Mouse (Mus musculus) forebrain, postnatal 0 days (tissue): ENCODE results near the gene Pld6. TPM values are rescaled to one million over a fixed set of nuclear protein-coding genes. Genes with fewer than 3 reads are reported as not detected.

Experiments
- ATAC-seq: fragments of 200-750 bp; cut with Nextera tagmentation; 2 replicates; pipeline ENCODE4 v1.8.0; 2017; ENCODE audit warnings: mild to moderate bottlenecking, moderate library complexity
- DNase-seq: peaks from one replicate; pipeline ENCODE4 v3.0.0-alpha.2; 2015
- H3K27ac ChIP-seq: fragments of 300-500 bp; sonication (generic); 2 replicates; pipeline ENCODE4 v1.5.1; 2014; ENCODE audit warnings: low read depth, mild to moderate bottlenecking, antibody characterized with exemption, low read length, moderate library complexity, mixed read lengths
- H3K27me3 ChIP-seq: fragments of 300-500 bp; sonication (generic); 2 replicates; pipeline ENCODE4 v1.6.1; 2014; ENCODE audit warnings: mild to moderate bottlenecking, low read length, mixed read lengths; ENCODE audit not compliant: insufficient read depth
- H3K36me3 ChIP-seq: fragments of 300-500 bp; sonication (generic); 2 replicates; pipeline ENCODE4 v1.6.1; 2014; ENCODE audit warnings: mild to moderate bottlenecking, moderate library complexity; ENCODE audit not compliant: insufficient read depth
- H3K4me1 ChIP-seq: fragments of 300-500 bp; sonication (generic); 2 replicates; pipeline ENCODE4 v1.6.1; 2014; ENCODE audit warnings: antibody characterized with exemption; ENCODE audit not compliant: insufficient read depth
- H3K4me2 ChIP-seq: fragments of 300-500 bp; sonication (generic); 2 replicates; pipeline ENCODE4 v1.6.1; 2014; ENCODE audit warnings: low read depth, mild to moderate bottlenecking, moderate library complexity
- H3K4me3 ChIP-seq: fragments of 300-500 bp; sonication (generic); 2 replicates; pipeline ENCODE4 v1.5.1; 2014; ENCODE audit warnings: low read depth, low read length, mixed read lengths
- H3K9ac ChIP-seq: fragments of 300-500 bp; sonication (generic); 2 replicates; pipeline ENCODE4 v1.6.1; 2014; ENCODE audit warnings: mild to moderate bottlenecking
- H3K9me3 ChIP-seq: fragments of 300-500 bp; sonication (generic); 2 replicates; pipeline ENCODE4 v1.6.1; 2016; ENCODE audit warnings: low read length
- CTCF ChIP-seq: sonication (generic); IDR thresholded peaks from 2 replicates; pipeline ENCODE4 v1.5.1; 2016; ENCODE audit warnings: antibody characterized with exemption, control low read depth, low read depth
- WGBS: fragments of 180-500 bp; shearing (Covaris S2); extraction: QIAGEN DNeasy Blood & Tissue Kit; methylation state at CpG from one replicate; pipeline ENCODE4 v1.1.7; 2014; 5-methylcytosine and 5-hydroxymethylcytosine counted together
- polyA plus RNA-seq: library from polyadenylated mRNA; unstranded; fragments of >200 nt; fragmentation: Nextera tagmentation; extraction: Ambion mirVana; gene quantifications from 2 replicates; pipeline ENCODE4 v1.2.1, GENCODE M21; 2015
- total RNA-seq: library from RNA; depleted of rRNA; stranded (reverse); fragments of >200 nt; gene quantifications from 2 replicates; pipeline ENCODE4 v1.2.3, GENCODE M21; 2014; rRNA removed

Pld6 gene
- 0.92 and 6.0 TPM in 2 replicates for total RNA-seq
- polyA plus RNA-seq: 6.8 and 12.1 TPM in 2 replicates

- H3K27me3 ChIP-seq: no peaks in the 10 kb centered on the region
- H3K36me3 ChIP-seq: peaks cover 10% of the 10 kb centered on the region
- H3K4me2 ChIP-seq: peak within 1 kb of the TSS; percentile 92
- peak; percentile 87 for ATAC-seq
- peak; percentile 50 for DNase-seq
- peak within 1 kb of the TSS; percentile 40 for H3K4me3 ChIP-seq
- H3K27ac ChIP-seq: peak within 1 kb of the TSS; percentile 21; the same call in 1 of the 2 replicates
- H3K9me3 ChIP-seq: no peaks in the 10 kb centered on the region
- peak within 1 kb of the TSS; percentile 46 for H3K9ac ChIP-seq
- 2% methylated on average over 51 of the region's 51 CpGs for WGBS
- H3K4me1 ChIP-seq: no peaks in the 10 kb centered on the region
- TF ChIP-seq CTCF: peak; percentile 8; the same call in 1 of the 2 replicates
These were observed at the start of gene Pld6 for GRCm38 (mm10) chr11:59787199-59787781. Gene Pld6, minus strand, starts transcription at chr11:59787645.

- peaks cover 85% of the 10 kb centered on the region for H3K36me3 ChIP-seq
- H3K4me2 ChIP-seq: no peak overlapping the region
- H3K9me3 ChIP-seq: no peaks in the 10 kb centered on the region
- H3K27ac ChIP-seq: no peak overlapping the region
- H3K4me3 ChIP-seq: no peak overlapping the region
- DNase-seq: no peak
- WGBS: 92% methylated on average over 3 of the region's 3 CpGs
- no peaks in the 10 kb centered on the region for H3K27me3 ChIP-seq
- no peak for TF ChIP-seq CTCF
- no peak overlapping the region for H3K9ac ChIP-seq
- ATAC-seq: no peak
- H3K4me1 ChIP-seq: no peaks in the 10 kb centered on the region
These were observed 34.2 kb upstream of the Pld6 start for GRCm38 (mm10) chr11:59821625-59822024.

- H3K4me1 ChIP-seq: no peaks in the 10 kb centered on the region
- no peak for DNase-seq
- no peak overlapping the region for H3K4me3 ChIP-seq
- H3K27ac ChIP-seq: no peak overlapping the region
- H3K9ac ChIP-seq: no peak overlapping the region
- no peaks in the 10 kb centered on the region for H3K9me3 ChIP-seq
- WGBS: 94% methylated on average over 3 of the region's 3 CpGs
- H3K4me2 ChIP-seq: no peak overlapping the region
- H3K36me3 ChIP-seq: peaks cover 56% of the 10 kb centered on the region
- TF ChIP-seq CTCF: no peak
- no peaks in the 10 kb centered on the region for H3K27me3 ChIP-seq
- no peak for ATAC-seq
These were observed 30.5 kb upstream of the Pld6 start for GRCm38 (mm10) chr11:59817916-59818315.

DNA sequence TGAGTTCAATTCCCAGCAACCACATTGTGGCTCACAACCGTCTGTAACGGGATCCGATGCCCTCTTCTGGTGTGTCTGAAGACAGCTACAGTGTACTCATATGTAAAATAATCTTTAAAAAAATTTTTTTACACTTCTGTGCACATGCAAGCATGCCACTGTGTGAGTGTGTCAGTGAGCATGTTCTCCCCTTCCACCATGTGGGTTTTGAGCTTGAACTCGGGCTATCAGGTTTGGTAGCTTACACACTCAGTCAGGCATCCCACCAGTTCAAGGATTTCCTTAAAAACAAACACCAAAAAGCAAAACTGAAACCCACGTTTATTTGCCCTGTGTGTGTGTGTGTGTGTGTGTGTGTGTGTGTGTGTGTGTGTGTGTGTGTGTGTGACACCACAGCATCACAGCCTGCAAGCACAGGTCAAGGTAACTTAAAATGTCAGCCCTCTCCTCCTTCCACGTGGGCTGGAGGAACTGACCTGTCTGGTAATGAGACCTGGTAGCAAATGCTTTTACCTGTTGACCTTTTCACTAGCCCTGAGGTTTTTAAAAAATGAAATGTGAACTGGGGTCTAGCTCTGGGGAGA is 28.1 kb upstream of the Pld6 start:
- 90% methylated on average over 6 of the region's 6 CpGs for WGBS
- no peak overlapping the region for H3K27ac ChIP-seq
- DNase-seq: no peak
- no peak overlapping the region for H3K4me3 ChIP-seq
- TF ChIP-seq CTCF: no peak
- H3K4me1 ChIP-seq: no peaks in the 10 kb centered on the region
- peaks cover 37% of the 10 kb centered on the region for H3K36me3 ChIP-seq
- no peak overlapping the region for H3K4me2 ChIP-seq
- H3K9ac ChIP-seq: no peak overlapping the region
- no peaks in the 10 kb centered on the region for H3K27me3 ChIP-seq
- no peak for ATAC-seq
- no peaks in the 10 kb centered on the region for H3K9me3 ChIP-seq

GRCm38 (mm10) chr11:59814936-59815335 is 27.5 kb upstream of the Pld6 start:
- H3K27me3 ChIP-seq: no peaks in the 10 kb centered on the region
- no peak for TF ChIP-seq CTCF
- 90% methylated on average over 6 of the region's 6 CpGs for WGBS
- no peak overlapping the region for H3K9ac ChIP-seq
- DNase-seq: no peak
- H3K4me1 ChIP-seq: no peaks in the 10 kb centered on the region
- H3K9me3 ChIP-seq: no peaks in the 10 kb centered on the region
- no peak for ATAC-seq
- H3K4me3 ChIP-seq: no peak overlapping the region
- H3K4me2 ChIP-seq: no peak overlapping the region
- no peak overlapping the region for H3K27ac ChIP-seq
- peaks cover 31% of the 10 kb centered on the region for H3K36me3 ChIP-seq

GRCm38 (mm10) chr11:59814311-59814710 is 26.9 kb upstream of the Pld6 start:
- Histone ChIP-seq H3K4me1 (no peaks in the 10 kb centered on the region), H3K4me2 (no peak overlapping the region), H3K36me3 (peaks cover 26% of the 10 kb centered on the region), H3K4me3 (no peak overlapping the region), H3K9me3 (no peaks in the 10 kb centered on the region), H3K27me3 (no peaks in the 10 kb centered on the region), H3K27ac (no peak overlapping the region), H3K9ac (no peak overlapping the region)
- 64% methylated on average over 1 of the region's 1 CpGs for WGBS
- ATAC-seq (no peak), DNase-seq (no peak)
- TF ChIP-seq CTCF: no peak

DNA sequence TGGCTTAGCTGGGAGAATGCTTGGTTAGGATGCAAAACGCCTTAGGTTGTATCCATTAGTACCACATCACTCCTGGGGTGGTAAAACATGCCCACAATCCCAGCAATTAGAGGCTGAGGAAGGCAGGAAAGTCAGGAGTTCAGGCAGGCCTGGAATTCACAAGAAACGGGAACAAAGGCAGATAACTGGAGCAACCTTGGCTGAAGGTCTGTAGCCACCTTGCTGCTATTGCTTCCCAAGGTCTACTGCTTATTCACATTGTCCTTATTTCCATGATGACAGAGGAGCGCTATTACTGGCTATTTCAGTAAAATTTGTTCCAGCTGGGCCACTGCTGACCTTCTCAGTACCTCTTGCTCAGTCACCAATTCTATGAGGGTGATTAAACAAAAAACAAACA is 25.8 kb upstream of the Pld6 start:
- H3K9ac ChIP-seq: no peak overlapping the region
- ATAC-seq: no peak

More for the DNA sequence above, 25.8 kb upstream of the Pld6 start:
- no peak for DNase-seq
- Histone ChIP-seq H3K9me3 (no peaks in the 10 kb centered on the region), H3K4me1 (peaks cover 6% of the 10 kb centered on the region; the same call in 1 of the 2 replicates), H3K4me2 (no peak overlapping the region), H3K36me3 (peaks cover 16% of the 10 kb centered on the region), H3K4me3 (no peak overlapping the region), H3K27me3 (no peaks in the 10 kb centered on the region), H3K27ac (no peak overlapping the region)
- no peak for TF ChIP-seq CTCF
- 83% methylated on average over 3 of the region's 3 CpGs for WGBS
